Mouse (Mus musculus) liver, embryonic 16.5 days (tissue): ENCODE results near the gene Dynlt1c. TPM values are rescaled to one million over a fixed set of nuclear protein-coding genes. Genes with fewer than 3 reads are reported as not detected.
A peak's percentile ranks its signal among the peaks of the same experiment; 100 is the strongest.
"Not testable (repeated sequence)": the region's sequence is repeated elsewhere in the genome, so short reads cannot be mapped to it uniquely, and the experiment has no call there.

Experiments used
- ATAC-seq: fragments of 200-750 bp; cut with Nextera tagmentation; 2 replicates; pipeline ENCODE4 v1.8.0; 2017; ENCODE audit warnings: low read depth, mild to moderate bottlenecking, moderate number of reproducible peaks, moderate library complexity
- H3K27ac ChIP-seq: fragments of 300-500 bp; sonication (generic); 2 replicates; pipeline ENCODE4 v1.5.1; 2014; ENCODE audit warnings: mild to moderate bottlenecking, low read length
- H3K27me3 ChIP-seq: fragments of 300-500 bp; sonication (generic); 2 replicates; pipeline ENCODE4 v1.6.1; 2014; ENCODE audit warnings: low read depth, low read length, mixed read lengths; ENCODE audit not compliant: control insufficient read depth, insufficient read depth
- H3K36me3 ChIP-seq: fragments of 300-500 bp; sonication (generic); 2 replicates; pipeline ENCODE4 v1.6.1; 2014; ENCODE audit warnings: mild to moderate bottlenecking; ENCODE audit not compliant: control insufficient read depth, insufficient read depth
- H3K4me1 ChIP-seq: fragments of 300-500 bp; sonication (generic); 2 replicates; pipeline ENCODE4 v1.6.1; 2014; ENCODE audit warnings: low read depth, low read length, mixed read lengths; ENCODE audit not compliant: control insufficient read depth
- H3K4me2 ChIP-seq: fragments of 300-500 bp; sonication (generic); 2 replicates; pipeline ENCODE4 v1.6.1; 2014; ENCODE audit warnings: low read depth, low read length, mixed read lengths
- H3K4me3 ChIP-seq: fragments of 300-500 bp; sonication (generic); 2 replicates; pipeline ENCODE4 v1.5.1; 2014; ENCODE audit warnings: low read depth, mild to moderate bottlenecking, low read length
- H3K9ac ChIP-seq: fragments of 300-500 bp; sonication (generic); 2 replicates; pipeline ENCODE4 v1.6.1; 2014; ENCODE audit warnings: low read depth, low read length
- H3K9me3 ChIP-seq: fragments of 300-500 bp; sonication (generic); replicated peaks from 2 replicates; pipeline ENCODE4 v1.6.1; 2016; ENCODE audit warnings: low read length; ENCODE audit not compliant: control insufficient read depth
- WGBS: fragments of 180-500 bp; shearing (Covaris S2); extraction: QIAGEN DNeasy Blood & Tissue Kit; methylation state at CpG from one replicate; pipeline ENCODE4 v1.1.7; 2014; ENCODE audit not compliant: insufficient replicate concordance; 5-methylcytosine and 5-hydroxymethylcytosine counted together
- polyA plus RNA-seq: library from polyadenylated mRNA; unstranded; fragments of >200 nt; fragmentation: Nextera tagmentation; extraction: Ambion mirVana; gene quantifications from 2 replicates; pipeline ENCODE4 v1.2.1, GENCODE M21; 2015

Gene Dynlt1c
- polyA plus RNA-seq, 1 experiment from 2014 or later = 8.5 TPM

DNA sequence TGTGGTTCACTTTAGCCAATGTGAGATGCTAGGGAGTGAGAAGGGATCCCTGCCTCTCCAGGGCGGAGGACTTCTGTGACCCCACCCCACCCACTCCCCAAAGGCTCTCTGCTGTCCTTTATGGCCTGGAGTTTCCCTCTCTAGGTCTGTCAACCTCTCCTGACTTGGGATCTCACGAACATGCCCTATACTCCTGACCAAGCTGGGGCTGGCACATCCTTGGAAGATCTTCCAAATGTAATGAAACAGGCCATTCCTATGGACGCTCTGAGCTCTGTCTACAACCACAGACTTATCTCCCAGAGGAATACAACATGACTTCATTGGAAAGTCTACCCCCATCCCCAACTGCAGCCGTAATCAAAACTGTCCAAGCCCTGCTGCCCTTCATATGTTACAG lies 43.2 kb downstream of the Dynlt1c start:
- H3K27me3 ChIP-seq, H3K9ac ChIP-seq, H3K4me1 ChIP-seq, ATAC-seq, H3K4me3 ChIP-seq, H3K9me3 ChIP-seq, H3K4me2 ChIP-seq, H3K36me3 ChIP-seq, H3K27ac ChIP-seq: not testable (repeated sequence)
- 59% methylated on average over 4 of the region's 4 CpGs for WGBS

DNA sequence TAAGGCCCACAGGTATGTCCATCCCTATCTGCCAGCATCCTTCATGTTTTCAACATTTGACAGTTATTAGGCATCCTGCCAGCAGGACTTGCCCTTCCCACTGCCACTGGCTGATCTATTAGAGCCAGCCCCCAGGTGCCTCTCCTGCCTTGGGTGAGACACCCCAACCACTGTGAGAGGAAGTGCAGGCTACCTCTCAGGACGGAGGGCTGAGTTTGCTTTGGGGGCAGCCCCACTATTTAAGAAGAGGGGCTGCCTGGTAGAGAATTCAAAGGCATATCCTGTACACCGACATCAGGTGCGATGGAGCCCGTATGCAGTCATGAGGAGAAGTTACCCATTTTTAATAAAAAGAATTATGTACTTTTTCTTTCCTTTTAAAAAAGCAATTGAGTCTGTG lies 44.2 kb downstream of the Dynlt1c start:
- 67% methylated on average over 4 of the region's 4 CpGs for WGBS
- ATAC-seq = not testable (repeated sequence)

DNA sequence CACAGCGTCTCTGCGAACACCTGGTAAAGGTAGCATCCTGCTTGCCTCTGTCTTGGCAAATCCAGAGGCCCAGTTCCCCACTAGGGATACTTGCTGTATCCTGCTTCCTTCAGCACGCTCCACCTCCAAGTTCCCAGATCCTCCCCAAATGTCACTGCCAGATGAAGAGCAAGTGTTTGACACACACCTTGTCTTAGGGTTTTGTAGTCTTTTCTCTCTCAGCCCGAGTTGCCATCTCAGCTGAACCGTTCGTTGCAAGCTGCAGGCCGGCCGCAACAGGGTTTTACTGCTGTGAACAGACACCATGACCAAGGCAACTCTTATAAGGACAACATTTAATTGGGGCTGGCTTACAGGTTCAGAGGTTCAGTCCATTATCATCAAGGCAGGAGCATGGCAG lies 45.4 kb downstream of the Dynlt1c start:
- H3K9ac ChIP-seq, H3K4me2 ChIP-seq, H3K4me1 ChIP-seq, H3K27ac ChIP-seq, H3K4me3 ChIP-seq, H3K36me3 ChIP-seq, H3K9me3 ChIP-seq, H3K27me3 ChIP-seq, ATAC-seq: not testable (repeated sequence)
- WGBS = 76% methylated on average over 8 of the region's 8 CpGs

More for the DNA sequence above, 44.2 kb downstream of the Dynlt1c start:
- not testable (repeated sequence) for H3K4me3 ChIP-seq, H3K4me2 ChIP-seq, H3K4me1 ChIP-seq, H3K9me3 ChIP-seq, H3K27ac ChIP-seq, H3K36me3 ChIP-seq, H3K9ac ChIP-seq, H3K27me3 ChIP-seq

DNA sequence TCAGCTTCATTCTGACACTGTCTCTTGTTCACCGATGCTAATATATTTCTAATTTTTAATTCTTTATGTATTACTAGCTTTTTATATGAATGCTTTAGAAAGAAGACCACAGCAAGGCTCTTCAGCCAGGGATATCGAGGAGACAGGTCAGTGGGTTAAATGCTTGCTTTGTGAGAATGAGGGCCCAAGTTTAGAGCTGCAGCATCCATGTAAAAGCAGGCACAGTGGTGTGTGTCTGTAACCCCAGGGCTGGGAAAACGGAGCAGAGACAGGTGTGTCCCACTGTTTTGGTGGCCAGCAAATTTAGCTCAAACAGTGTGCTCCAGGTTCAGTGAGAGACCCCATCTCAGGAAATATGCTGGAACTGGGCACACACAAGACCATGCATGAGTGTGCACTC lies 46.0 kb downstream of the Dynlt1c start:
- not testable (repeated sequence) for H3K9ac ChIP-seq, H3K9me3 ChIP-seq, H3K4me1 ChIP-seq, H3K36me3 ChIP-seq, ATAC-seq, H3K27me3 ChIP-seq, H3K4me2 ChIP-seq, H3K27ac ChIP-seq, H3K4me3 ChIP-seq
- WGBS = 67% methylated on average over 3 of the region's 3 CpGs

DNA sequence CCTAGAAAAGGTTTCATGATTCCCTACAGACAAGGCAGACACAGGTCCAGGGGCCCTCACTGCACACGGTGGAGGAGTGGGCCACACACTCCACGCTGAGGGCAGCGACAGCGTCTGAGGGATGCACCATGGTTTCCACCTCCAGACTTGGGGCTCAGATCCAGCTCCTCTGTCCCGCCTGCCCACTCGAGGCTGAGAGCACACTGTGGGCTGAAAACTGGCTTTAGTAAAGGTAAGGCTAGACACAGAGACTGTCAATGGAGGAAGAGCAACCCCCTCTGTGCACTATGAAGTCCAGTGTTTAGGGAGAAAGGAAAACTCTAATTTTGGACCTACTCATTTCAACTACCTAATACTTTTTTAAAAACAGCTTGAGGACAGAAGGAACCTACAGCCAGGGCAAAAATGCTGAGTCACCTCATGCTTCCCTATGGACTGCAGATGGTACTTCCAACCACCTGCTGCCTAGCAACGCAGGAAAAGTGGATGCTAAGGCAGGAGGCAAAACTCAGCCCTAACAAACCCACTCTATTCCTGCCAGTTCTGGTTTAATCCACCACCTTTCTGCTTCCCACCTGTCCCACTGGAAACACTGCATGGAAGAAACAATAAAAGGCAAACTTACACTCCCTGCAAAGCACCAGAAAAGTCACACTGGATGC lies 49.6 kb downstream of the Dynlt1c start:
- WGBS = 73% methylated on average over 5 of the region's 7 CpGs
- not testable (repeated sequence) for H3K4me3 ChIP-seq, H3K9ac ChIP-seq, H3K36me3 ChIP-seq, H3K27ac ChIP-seq, ATAC-seq, H3K9me3 ChIP-seq, H3K4me2 ChIP-seq, H3K27me3 ChIP-seq, H3K4me1 ChIP-seq

DNA sequence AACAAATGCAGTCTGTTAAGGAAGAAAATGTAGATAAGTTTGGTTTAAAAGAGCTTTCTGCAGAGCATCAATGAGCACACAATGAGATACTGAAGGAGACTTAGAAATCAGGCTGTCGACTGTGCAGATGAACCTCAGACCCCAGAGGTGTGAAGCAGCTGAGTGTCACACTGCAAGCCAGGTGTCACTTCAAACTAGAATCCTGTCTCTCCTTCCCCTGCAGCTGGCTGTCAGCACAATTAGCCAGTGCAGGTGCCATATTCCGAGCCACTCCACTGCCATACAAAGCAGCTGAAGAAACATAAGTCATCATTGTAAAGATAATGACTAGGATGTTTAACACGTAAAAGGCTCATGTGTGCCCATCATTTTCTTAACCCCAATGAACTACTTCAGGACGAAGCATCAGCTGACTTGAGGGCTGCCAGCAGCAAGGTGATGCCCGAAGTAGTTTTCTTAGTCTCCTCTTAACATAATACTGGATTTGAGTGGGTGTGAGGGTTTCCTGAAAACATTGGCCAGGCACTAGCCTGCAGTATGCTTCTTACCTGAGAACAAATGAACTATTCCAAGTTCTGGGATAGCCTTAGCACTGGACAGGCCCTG lies 52.0 kb downstream of the Dynlt1c start:
- not testable (repeated sequence) for H3K27me3 ChIP-seq, H3K36me3 ChIP-seq, H3K4me2 ChIP-seq, ATAC-seq, H3K4me1 ChIP-seq, H3K4me3 ChIP-seq, H3K27ac ChIP-seq, H3K9ac ChIP-seq, H3K9me3 ChIP-seq
- 72% methylated on average over 4 of the region's 5 CpGs for WGBS

DNA sequence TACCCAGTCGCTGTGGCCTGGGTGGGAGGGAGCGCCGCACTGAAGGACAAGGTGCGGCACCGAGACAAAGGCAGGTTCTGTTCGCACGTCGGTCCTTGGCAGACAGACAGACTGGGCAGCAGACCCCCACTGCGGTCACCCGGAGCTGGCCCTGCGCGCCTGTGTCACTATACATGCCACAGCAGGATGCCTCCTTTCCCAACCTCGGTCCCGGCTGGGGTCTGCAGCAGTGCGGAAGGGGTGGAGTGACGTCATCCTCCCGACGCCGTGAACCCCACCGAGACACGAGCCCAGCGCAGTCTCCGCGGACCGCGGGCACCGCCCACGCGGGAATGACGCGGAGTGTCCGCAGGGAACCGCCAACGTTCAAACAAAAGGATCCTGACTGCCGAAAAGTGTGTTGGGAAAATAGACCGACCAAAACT lies 53.6 kb downstream of the Dynlt1c start:
- Histone ChIP-seq H3K4me2 (peak overlapping the region; percentile 77), H3K9ac (peak overlapping the region; percentile 69), H3K4me3 (peak overlapping the region; percentile 68)
- H3K9me3 ChIP-seq, H3K27me3 ChIP-seq, H3K36me3 ChIP-seq, H3K27ac ChIP-seq, H3K4me1 ChIP-seq: not testable (repeated sequence)
- WGBS = under 1% methylated on average over 36 of the region's 36 CpGs
- ATAC-seq = peak; percentile 63

DNA sequence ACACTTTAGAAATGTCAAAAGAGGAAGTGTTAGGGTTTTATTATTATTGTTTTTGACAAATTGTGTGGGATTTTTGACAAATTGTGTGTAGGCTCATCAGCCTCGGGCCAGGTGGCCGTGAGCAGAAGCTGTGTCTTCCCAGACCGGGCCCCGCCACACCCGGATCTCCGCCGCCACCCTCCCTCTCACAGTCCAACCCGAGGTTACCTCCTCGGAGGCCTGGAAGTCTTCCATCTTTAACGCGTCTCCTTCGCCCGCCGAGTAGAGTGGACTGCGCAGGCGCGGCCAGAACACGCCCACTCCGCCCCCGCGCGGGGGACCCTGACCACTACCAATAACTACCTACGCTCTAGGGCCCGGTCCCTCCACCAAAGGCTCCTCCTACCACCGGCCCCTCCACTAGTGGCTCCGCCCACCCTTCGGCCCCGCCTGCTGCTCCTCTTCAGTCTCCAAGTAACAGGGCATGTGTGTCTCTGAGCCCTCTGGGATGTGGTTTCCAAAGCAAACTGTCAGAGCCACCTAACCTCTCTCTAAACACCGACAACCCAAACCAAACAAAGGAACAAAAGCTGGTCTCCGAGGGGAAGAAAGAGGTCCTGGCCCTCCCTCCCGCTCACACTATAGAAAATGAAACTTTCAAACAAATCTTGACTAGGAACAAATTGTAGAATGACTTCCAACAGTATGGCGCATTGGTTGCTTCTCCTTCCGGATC lies 54.3 kb downstream of the Dynlt1c start, which contains the start of gene Dynlt1f:
Dynlt1f (minus strand) TSS at position 334 of the 715 bp plus-strand sequence.
- Histone ChIP-seq H3K4me3 (peak within 1 kb of the TSS; percentile 68), H3K9ac (peak within 1 kb of the TSS; percentile 69), H3K4me2 (peak within 1 kb of the TSS; percentile 77)
- peak; percentile 96 for ATAC-seq
- not testable (repeated sequence) for H3K27ac ChIP-seq, H3K36me3 ChIP-seq, H3K27me3 ChIP-seq, H3K9me3 ChIP-seq, H3K4me1 ChIP-seq
- WGBS = 5% methylated on average over 16 of the region's 33 CpGs

DNA sequence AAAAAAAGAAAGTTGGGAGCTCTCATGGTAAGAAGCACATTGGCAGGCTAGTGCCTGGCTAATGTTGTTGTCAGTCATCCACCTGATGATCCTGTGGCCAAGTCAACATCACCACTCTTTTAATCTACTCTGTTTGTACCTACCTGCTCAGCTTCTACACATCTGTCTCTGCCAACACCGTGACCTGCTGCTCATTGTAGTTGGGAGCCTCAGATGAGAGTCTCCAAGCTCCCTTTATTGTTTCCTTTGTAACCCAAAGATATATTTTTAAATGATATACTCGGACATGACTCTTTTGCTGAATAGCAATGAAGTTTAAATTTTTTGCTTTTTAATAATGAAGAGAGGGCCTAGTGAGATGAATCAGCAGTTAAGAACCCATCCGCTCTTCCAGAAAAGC lies 55.0 kb downstream of the Dynlt1c start:
- H3K4me2 ChIP-seq, H3K36me3 ChIP-seq, H3K4me1 ChIP-seq, ATAC-seq, H3K27me3 ChIP-seq, H3K4me3 ChIP-seq, H3K27ac ChIP-seq, H3K9ac ChIP-seq, H3K9me3 ChIP-seq: not testable (repeated sequence)
- WGBS = 95% methylated on average over 1 of the region's 3 CpGs
